Mouse (Mus musculus): ENCODE measurements at regions not wholly inside any gene's neighbourhood (a gene's known extent, or its start where the extent isn't known, plus 50 kb on each side); places are given as distances from the start of the nearest gene placed in this dataset.

- no peak for TF ChIP-seq CTCF (conservative IDR thresholded peaks at IDR 0.05; ENCODE audit: insufficient read depth, insufficient read length, low read depth, low read length)
- TF ChIP-seq POLR2A (IDR thresholded peaks at IDR 0.05; ENCODE audit: low read depth, low read length): no peak
Measured at GRCm38 (mm10) chr10:21805606-21806005, 76.4 kb upstream of the Sgk1 start.

Measured in kidney, adult 2 months (tissue).